Mouse (Mus musculus) layer of hippocampus, postnatal 25 days (tissue): ENCODE data around the gene Zfand2b. TPM values are rescaled to one million over a fixed set of nuclear protein-coding genes. Genes with fewer than 3 reads are reported as not detected.

Experiments
- DNase-seq, 2 experiments: peaks; one replicate each; pipeline ENCODE4 v3.0.0; 2022; ENCODE audit warnings: mixed read lengths in 2 of 2, low spot score in 1 of 2; ENCODE audit errors: extremely low spot score in 1 of 2
- total RNA-seq, 2 experiments: library from RNA; stranded (reverse); gene quantifications; 2 replicates each; pipeline ENCODE4 v1.2.3; 2021

The Zfand2b gene
- total RNA-seq, 2 experiments from 2014 or later = 33.8 to 34.5 TPM

DNA sequence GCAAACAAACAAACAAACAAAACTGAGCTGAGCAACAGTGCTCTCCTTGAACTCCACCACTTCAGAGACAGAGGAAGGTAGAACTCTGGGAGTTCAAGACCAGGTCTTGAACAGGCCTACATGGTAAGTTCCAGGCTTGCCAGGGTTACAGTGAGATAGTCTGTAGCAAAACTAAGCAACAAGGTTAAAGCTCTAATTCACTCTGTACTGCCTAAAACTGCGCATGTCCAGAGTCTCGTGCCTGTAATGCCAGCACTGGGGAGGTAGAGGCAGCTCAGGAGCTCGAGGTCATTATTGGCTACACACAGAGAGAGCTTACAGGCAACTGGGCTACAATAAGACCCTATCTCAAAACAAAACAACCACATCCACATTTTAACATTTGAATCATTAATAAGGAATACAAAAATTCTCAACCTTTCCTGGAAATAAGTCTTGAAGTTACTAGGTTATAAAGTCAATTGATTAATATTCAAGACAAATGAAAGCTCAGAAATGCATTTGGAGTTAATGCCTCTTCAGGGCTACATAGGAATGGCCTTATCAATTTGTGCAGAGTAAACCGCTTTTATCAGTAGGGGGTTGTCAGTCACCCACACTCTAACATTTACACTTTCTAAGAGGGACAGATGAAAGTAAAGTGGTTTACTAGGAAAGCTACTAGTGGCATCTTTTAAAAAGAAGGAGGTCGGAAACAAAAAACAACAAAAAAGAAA, 8.7 kb upstream of the Zfand2b start:
- DNase-seq = no peak

DNA sequence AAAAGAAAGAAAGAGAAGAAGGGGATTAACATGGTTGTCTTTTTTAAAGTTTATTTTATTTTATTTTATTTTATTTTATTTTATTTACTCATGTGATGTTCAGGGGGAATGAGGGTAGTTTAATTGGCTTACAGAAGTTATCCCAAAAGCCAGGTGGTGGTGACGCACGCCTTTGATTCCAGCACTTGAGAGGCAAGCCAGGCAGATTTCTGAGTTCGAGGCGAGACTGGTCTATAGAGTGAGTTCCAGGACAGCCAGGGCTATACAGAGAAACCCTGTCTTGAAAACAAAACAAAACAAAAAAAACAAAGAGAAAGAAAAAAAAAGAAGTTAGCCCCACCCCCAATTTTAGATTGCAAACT, 8.2 kb upstream of the Zfand2b start:
- DNase-seq = no peak

DNA sequence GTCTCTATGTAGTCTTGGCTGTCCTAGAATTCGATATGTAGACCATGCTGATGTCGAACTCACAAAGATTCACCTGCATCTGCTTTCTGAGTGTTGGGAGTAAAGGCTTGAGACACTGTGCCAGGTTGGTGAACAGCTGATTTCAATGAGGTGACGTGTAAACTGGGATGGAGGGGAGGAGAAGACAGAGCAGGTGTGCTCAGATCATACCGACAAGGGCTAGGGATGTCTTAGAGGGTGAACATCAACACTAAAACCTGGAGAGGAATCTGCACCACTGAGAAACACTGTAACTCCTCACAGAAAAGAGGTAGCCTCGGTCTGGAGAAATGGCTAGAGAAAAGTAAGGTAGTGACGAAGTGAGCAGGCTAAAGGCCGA, 364 bp upstream of the Zfand2b start:
- DNase-seq = no peak

DNA sequence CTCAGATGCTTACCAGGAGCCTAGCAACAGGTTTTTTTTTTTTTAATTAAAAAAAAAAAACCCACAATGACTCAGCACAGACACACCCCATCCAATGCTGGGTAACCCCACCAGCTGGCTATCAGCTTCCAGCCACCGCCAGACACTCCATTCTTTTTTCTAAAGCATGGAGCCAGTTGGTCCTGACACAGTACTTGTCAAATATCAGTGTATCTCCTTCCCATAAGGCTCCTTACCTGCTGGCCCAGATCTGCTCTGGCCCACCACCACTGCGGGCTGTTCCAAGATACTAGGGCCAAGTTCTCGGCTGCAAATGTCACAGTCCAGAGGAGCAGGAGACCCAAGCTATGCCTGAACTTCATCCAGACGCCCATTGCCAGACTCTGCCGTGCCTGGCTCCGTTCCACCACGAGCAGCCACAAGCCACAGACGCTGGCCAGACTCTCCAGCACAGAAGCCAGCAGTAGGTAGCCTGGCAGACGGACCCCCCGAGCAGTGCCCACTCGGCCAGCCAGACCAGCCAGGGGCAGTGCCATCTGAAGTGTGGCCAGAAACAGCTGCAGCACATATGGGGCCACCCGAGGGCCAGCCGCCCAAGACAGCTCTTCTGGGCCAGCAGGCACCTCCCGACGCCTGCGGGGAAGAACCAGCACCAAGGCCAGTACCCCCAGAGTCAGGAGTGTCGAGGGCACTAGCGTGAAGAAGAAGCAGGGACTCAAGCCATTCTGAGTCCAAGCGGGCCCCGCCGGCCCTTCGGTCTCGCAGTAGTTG, 11.1 kb downstream of the Zfand2b start:
- peak; percentile 36 to 41 for DNase-seq

DNA sequence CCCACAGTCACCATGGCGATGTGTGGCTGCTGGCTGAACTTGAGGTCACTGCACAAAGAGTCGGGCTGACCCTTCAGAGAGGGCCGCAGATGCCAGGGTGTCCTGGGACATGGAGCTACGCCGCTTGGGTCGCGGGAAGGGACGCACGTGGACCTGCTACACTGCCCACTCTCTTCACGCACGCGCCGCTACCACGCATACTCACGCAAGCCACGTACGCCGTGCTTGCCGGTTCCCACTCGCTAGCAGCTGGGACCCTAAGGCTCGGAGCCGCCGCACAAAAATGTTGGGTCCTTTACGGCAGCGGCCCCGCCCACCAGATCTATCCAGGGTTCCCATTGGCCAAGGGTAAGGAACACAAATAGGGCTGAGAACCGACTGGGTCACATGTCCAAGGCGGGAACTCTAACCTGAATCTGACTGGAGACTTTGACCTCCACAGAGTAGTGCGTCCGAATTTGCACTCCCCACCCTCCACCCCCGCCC, 11.7 kb downstream of the Zfand2b start, which contains the start of gene Abcb6:
Gene Abcb6, minus strand, starts transcription at position 288 of the 486 bp plus-strand sequence.
- peak; percentile 71 to 76 for DNase-seq

DNA sequence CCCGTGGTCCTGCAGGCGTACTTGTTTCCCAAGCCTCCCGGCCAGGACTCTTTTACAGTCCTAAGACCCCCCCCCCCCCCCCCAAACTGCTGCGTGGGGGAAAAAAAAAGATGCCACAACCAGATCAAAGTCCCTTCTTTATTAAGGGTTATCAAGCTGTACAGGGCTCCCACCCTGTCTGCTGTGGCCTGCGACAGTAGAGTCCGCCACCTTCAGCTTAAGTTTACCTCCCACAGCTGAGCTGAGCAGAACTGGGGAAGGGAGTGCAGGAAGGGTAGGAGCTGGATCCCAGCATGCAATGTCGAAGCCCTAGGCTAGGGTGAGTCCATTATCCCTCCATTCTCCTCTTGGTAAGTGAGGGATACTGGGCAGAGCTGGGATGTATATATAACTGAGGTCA, 12.3 kb downstream of the Zfand2b start:
- DNase-seq = no peak

DNA sequence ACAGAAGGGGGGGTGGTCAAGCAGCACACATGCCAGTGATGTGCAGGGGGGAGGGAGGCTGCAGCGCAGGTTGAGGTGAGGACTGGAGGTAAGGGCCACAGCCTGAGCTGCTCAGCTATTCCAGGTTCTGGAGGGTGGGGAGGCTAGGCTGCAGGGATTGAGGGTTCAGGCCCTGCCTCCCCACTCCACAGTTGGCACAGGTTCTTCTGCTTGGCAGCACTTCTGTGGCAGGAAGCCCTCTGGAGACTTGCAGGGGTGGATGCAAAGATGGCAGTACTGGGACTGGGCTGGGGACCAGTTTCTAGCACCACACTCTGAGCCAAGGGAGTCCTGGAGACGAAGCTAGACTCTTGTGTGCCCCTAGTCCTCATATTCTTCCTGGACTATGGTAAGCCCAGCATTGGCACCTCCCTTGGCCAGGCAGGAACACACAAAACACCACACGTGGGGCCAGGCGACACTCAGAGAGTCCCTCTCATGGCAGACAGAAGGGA, 13.0 kb downstream of the Zfand2b start:
- DNase-seq = no peak

DNA sequence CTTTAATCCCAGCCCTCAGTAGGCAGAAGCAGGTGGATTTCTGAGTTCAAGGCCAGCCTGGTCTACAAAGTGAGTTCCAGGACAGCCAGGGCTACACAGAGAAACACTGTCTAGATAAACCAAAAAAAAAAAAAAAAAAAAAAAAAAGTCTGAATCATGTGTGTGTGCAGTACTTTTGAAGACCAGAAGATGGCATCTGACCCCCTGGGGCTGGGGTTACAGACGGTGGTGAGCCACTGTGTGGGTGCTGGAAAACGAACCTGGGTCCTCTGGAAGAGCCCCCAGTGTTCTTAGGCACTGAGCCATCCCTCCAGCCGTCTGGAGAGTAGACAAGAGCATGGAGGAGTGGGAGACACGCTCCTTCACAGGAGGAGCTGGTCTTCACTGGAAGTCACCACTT, 13.7 kb downstream of the Zfand2b start:
- DNase-seq = no peak

DNA sequence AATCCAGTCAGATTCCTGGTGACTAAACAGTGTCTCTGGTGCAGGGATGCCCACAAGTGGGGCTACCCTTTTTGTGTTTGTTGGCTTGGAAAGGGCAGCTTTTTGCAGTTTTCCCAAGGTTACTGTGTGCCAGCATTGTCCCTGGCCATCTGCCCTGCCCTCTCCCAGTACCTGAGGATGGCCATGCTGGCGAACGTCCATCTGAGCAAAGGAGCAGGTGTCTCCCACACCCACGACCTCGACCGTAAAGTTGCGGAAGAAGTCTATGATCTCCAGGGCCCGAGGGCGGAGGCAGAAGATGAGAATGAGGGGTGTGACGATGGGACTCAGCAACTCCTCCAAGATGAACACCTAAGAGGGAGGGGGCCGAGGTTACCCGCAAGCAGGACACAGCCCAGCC, 17.0 kb downstream of the Zfand2b start:
- no peak for DNase-seq

DNA sequence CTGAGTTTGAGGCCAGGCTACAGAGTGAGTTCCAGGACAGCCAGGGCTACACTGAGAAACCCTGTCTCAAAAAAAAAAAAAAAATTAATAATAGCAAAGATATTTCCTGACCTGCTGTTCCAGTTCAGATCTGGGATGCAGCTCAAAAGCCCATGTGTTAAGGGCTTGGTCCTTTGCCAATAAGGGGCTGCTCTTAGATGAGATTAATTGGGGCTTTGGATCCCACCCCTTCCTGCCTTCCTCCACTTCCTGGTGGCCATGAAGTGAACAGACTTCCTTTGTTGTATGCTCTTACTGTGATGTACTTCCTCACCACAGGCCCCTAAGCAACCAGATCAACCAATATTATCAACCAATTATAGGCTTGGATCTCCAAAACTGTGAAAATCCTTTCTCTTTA, 18.7 kb downstream of the Zfand2b start:
- no peak for DNase-seq

DNA sequence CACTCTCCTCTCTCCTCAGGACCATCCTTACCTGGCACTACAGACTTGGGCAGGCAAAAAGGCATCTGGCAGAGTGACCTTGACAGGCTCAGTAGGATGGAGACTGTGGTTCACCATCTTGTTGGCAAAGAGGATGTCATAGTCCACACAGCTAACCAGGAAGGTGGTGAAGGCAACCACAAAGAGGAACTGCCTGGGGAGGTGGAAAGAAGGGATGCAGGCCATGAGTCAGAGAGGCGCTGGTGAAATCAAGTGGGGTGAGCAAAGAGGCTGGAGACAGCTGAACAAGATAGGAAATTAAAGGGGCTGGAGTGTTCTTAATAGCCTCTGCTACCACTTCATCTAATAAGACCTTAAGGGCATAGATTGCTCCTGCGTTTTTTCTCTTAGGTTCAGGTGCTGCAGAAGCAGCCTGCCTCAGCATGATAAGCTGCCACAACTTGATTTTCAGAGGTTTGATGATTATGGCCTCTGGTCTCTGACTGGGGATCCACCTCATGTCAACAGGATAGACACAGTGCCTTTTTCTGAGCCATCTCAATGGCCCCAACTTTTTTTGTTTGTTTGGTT, 19.6 kb downstream of the Zfand2b start:
- DNase-seq = no peak

DNA sequence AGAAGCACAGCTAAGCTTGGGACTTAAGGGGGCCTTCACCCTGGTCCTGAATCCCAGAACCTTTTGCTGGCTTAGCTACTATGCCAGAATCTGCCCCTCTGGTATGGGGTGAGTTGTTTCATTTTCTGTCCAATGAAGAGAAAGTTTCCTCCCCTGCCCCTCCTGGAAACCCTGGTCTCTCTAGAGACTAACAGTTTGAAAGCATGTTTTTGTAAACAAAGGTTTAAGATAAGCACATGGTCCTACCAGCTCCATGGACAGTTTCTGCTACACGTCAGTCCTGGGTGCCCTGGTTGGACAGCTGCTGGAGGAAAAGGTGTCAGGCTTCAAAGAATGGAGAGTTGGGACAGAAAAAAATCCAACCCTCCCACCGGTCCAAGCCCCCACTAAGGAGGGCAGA, 22.1 kb downstream of the Zfand2b start:
- DNase-seq = no peak

DNA sequence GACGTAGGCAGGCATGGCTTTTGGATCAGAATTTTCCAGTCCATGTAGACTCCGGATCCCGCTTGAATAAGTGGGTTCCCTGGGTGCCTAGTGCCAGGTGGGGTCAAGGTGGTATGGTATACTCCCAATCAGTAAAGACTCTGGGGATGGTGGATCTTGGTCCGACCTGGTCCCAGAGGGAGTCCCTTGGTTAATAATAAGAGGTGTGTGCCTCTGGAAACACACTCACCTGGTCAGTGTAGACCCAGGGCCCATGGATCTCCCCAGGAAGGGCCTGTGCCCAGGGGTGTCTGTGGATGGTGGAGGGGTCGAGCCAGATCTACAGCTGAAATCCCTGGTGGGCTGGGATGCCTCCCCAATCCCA, 22.8 kb downstream of the Zfand2b start:
- DNase-seq = no peak

DNA sequence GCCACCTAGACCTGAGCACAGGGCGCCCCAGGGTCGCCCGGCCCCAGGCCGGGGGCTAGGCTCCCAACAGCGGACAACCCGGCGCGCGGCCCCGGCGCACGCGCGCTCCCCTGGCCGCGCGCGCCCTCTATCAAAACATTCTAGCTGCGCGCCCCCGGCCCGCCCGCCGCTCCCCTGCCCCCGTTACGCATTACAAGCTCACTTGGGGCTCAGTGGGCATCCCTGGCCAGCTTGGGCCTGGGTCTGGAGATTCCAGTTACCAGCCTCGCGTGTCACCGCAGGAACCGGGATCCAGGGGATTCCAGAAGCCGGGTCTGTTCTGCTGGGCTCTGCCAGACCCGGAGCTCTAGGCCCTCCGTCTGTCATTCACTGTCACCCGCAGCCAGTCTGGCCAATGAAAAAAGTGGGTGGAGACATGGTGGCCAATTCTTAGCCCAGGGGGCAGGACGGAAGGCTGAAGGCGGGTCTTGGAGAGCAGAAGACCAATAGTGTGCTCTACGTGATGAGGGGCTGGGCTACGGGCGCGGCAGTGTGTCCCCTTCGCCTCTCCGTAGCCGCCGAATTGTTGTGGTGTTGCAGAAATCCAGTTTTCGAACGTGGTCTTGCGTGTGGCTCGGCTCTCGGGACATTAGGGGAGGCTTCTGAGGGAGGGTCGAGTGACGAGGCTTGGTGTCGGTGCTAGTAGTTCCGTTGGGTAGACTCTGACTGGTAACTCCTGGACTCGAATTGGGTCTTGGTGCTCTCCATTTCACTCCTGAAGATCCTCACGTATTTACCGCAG, 23.4 kb downstream of the Zfand2b start, which contains the start of the genes Ankzf1 and Atg9a:
Gene Ankzf1, plus strand, starts transcription at position 530 of the 781 bp plus-strand sequence.
Gene Atg9a, minus strand, starts transcription at position 575 of the 781 bp plus-strand sequence.
- peak; percentile 73 to 77 for DNase-seq

DNA sequence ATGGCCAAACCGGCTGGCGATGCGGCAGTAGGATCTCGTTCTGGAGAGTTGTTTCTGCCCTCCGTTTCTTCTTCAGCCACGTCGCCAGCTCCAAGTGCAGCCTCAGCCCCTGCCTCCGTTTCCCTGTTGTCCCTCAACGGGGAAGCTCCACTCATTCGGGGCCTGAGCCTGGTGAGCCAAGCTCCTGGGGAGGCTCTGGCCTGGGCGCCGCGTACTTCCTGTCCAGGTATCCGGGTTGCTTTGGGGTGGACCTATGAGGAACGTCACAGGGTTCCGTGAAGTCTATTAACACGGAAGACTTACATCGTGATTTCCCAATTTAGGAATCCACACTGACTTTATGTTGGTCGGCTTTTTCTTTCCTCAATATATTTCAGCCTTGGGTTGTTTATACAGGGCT, 24.0 kb downstream of the Zfand2b start:
- DNase-seq = no peak

DNA sequence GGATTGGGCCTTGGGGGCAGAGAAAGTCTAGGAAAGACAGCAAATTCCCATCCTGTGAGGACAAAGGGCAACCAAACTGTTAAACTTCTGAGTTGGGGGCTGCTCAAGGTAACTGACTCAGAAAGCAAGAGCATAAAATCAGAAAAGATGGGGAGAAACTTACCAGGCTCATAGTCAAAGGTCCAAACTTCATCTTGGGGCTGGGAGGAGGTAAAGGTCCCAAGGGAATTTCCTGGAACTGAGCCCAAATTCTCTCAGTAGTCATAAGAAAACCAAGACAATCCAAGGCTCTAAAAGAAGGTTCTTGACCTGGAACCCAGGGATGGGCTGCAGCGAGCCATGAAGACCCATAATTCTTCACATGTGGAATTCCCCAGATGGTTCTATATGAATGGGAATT, 32.8 kb downstream of the Zfand2b start:
- DNase-seq = no peak

DNA sequence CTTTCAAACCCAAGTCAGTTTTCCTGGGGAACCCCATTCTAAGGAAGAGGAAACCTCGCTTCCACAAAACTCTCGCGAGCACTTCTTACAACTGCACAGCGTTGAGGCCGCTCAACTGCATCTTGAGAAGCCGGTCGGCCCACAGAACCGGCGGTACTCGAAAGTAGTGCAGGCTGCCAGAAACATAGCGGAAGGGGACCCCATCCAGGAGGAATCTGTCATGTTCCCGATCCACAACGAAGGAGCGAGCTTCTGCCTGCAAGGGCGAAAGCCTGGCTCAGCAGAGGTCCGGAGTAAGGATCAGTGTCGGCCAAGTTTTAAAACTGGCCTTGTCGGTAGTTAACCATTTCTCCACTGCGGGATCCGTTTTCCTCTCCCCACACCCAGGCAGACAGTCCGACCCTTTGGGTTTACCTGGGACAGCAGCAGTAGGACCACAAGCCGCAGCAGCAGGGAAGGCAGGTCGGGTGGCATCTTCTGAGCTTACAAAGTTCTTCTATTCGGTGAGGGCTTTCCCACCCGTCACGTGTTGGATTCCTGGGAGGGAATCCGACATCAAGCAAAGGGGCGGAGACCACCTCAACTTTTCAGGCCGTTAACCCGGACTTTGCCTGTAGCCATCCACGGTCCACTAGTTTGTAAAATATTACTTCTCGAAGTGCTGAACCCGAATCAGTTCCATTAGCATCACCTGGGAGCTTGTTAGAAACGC, 40.7 kb downstream of the Zfand2b start:
- DNase-seq = no peak

DNA sequence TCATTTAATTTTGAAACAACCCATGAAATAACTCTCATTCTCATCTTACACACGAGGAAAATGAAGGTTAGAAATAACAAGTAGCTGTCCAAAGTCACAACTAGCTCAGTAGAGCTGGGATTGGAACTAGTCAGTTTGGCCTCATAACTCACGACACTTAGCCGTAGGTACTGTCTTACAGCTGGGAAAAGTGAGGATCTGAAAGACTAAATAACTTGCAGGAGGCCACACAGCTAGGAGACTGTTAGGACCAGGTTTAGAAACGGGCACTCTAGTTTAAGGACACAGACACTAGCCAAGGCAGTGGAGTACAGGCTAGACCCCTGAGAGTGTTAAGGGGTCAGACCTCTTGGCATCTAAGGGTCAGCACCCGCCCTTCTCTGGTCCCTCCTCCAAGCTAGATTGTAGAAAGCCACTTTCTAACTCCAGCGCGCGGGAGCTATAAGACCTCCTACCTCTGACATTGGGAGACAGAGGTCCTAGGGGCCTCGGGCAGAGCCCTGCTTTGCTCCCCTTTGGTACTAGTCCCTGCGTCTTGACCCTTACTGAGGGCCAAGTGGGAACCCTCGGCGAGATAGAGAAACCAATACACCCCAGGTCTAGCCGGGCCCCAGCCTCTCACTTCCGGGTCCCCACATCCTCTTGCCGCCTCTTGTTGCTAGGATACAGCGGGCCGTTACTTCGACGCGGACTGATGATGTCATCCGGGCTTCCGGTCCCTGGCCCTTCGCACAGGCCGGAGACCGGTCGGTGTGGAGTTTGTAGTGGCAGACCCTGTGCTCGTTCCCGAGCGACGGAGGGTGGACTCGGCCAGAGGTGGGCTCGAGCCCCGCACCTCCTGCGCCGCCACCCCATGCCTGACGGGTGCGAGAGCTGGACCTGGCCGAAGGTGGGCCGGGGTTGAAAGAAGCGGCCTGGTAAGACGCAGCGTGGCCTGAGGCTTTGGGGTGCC, 42.0 kb downstream of the Zfand2b start, which contains the start of the genes Glb1l and Stk16:
Gene Glb1l, minus strand, starts transcription at position 678 of the 952 bp plus-strand sequence.
Gene Stk16, plus strand, starts transcription at position 703 of the 952 bp plus-strand sequence.
- peak; percentile 94 to 96 for DNase-seq
